Mouse (Mus musculus) liver, embryonic 14.5 days (tissue): ENCODE measurements at regions not wholly inside any gene's neighbourhood (a gene's known extent, or its start where the extent isn't known, plus 50 kb on each side); places are given as distances from the start of the nearest gene placed in this dataset.

Experiments
- CTCF ChIP-seq: IDR thresholded peaks from 2 replicates; pipeline ENCODE4 v1.5.1; 2016; ENCODE audit warnings: antibody characterized with exemption, low read depth, control low read depth
- EP300 ChIP-seq: IDR thresholded peaks from 2 replicates; pipeline ENCODE4 v1.6.1; 2016; ENCODE audit warnings: antibody characterized with exemption, low read depth

- no peak for TF ChIP-seq CTCF
- TF ChIP-seq EP300 = no peak
Observed at GRCm38 (mm10) chr15:56199336-56199735, 1278.1 kb downstream of the Slc22a22 start.
